Mouse (Mus musculus) liver, embryonic 14.5 days (tissue): ENCODE results near the gene Slc16a11.

Experiments used
- CTCF ChIP-seq: IDR thresholded peaks from 2 replicates; pipeline ENCODE4 v1.5.1; 2016; ENCODE audit warnings: antibody characterized with exemption, low read depth, control low read depth
- EP300 ChIP-seq: IDR thresholded peaks from 2 replicates; pipeline ENCODE4 v1.6.1; 2016; ENCODE audit warnings: antibody characterized with exemption, low read depth

DNA sequence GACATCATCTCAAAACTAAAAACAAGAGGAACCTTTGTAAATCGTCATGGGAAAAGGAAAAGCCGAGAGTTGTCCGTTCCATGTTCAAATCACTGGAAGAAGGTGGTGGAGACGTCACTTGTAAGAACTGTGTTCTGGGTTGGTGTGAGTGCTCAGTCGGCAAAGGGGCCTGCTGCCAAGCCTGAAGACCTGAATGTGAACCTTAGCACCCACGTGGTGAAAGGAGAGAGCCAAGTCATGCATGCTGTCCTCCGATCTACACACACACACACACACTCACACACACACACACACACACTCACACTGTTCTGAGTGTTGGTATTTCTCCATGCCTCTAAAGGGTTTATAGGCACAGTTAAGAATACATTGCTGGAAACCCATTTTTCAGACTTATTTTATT lies 41.4 kb upstream of the Slc16a11 start:
- TF ChIP-seq CTCF (no peak), EP300 (no peak)
